Mouse (Mus musculus): ENCODE measurements around the gene Mcrip2. TPM values are rescaled to one million over a fixed set of nuclear protein-coding genes. Genes with fewer than 3 reads are reported as not detected.

The Mcrip2 gene
- total and polyA plus RNA-seq, 3 experiments: 234 to 288 (median 254) TPM

- H3K36me3 ChIP-seq (ENCODE audit: control insufficient read depth, insufficient read depth, low read length): no peaks in the 10 kb centered on the region
- H3K27ac ChIP-seq: no peak overlapping the region
- H3K27me3 ChIP-seq (ENCODE audit: control insufficient read depth, insufficient read depth, low read length): no peaks in the 10 kb centered on the region
- no peak for DNase-seq
- H3K79me2 ChIP-seq (replicated peaks; ENCODE audit: control insufficient read depth, insufficient read depth, low read length): no peaks in the 10 kb centered on the region
- H3K4me3 ChIP-seq: peak overlapping the region; percentile 82
- intact Hi-C loops (cut with DNase I): no loop called here
- WGBS: 68% methylated on average over 10 of the region's 10 CpGs
- TF ChIP-seq POLR2A (IDR thresholded peaks at IDR 0.05; ENCODE audit: insufficient read depth, low read depth, low read length): no peak
- no peak for TF ChIP-seq CTCF (IDR thresholded peaks at IDR 0.05)
- no peak for TF ChIP-seq EP300 (IDR thresholded peaks at IDR 0.05; ENCODE audit: insufficient read depth, low read depth, low read length)
- no peak overlapping the region for H3K9ac ChIP-seq (ENCODE audit: low read depth, low read length)
- peaks cover 6% of the 10 kb centered on the region; the same call in 1 of the 2 replicates for H3K4me1 ChIP-seq (ENCODE audit: control insufficient read depth, insufficient read depth, low read length)
These were observed 7.9 kb upstream of the Mcrip2 start for GRCm38 (mm10) chr17:25876347-25876915.

- no peaks in the 10 kb centered on the region for H3K79me2 ChIP-seq (replicated peaks; ENCODE audit: control insufficient read depth, insufficient read depth, low read length)
- H3K4me1 ChIP-seq (ENCODE audit: control insufficient read depth, insufficient read depth, low read length): peaks cover 6% of the 10 kb centered on the region; the same call in 1 of the 2 replicates
- intact Hi-C loops (cut with DNase I): no loop called here
- H3K27me3 ChIP-seq (ENCODE audit: control insufficient read depth, insufficient read depth, low read length): no peaks in the 10 kb centered on the region
- H3K4me3 ChIP-seq: peak overlapping the region; percentile 82
- H3K9ac ChIP-seq (ENCODE audit: low read depth, low read length): peak overlapping the region; percentile 82
- DNase-seq: peak; percentile 89 to 92
- no peaks in the 10 kb centered on the region for H3K36me3 ChIP-seq (ENCODE audit: control insufficient read depth, insufficient read depth, low read length)
- WGBS: 1% methylated on average over 59 of the region's 59 CpGs
- peak overlapping the region; percentile 91 for H3K27ac ChIP-seq
- peak; percentile 90 for TF ChIP-seq POLR2A (IDR thresholded peaks at IDR 0.05; ENCODE audit: insufficient read depth, low read depth, low read length)
- 0 out of 2 replicates have a peak, but pooled peaks have one; percentile 54 for TF ChIP-seq EP300 (IDR thresholded peaks at IDR 0.05; ENCODE audit: insufficient read depth, low read depth, low read length)
- peak; percentile 35 for TF ChIP-seq CTCF (IDR thresholded peaks at IDR 0.05)
These were observed 6.9 kb upstream of the Mcrip2 start for GRCm38 (mm10) chr17:25875171-25876136.

- TF ChIP-seq POLR2A (IDR thresholded peaks at IDR 0.05; ENCODE audit: insufficient read depth, low read depth, low read length) (no peak), EP300 (IDR thresholded peaks at IDR 0.05; ENCODE audit: insufficient read depth, low read depth, low read length) (peak; percentile 82), CTCF (IDR thresholded peaks at IDR 0.05) (peak; percentile 50; the same call in 1 of the 2 replicates)
- Histone ChIP-seq H3K36me3 (ENCODE audit: control insufficient read depth, insufficient read depth, low read length) (no peaks in the 10 kb centered on the region), H3K9ac (ENCODE audit: low read depth, low read length) (peak within 1 kb of the TSS; percentile 82), H3K27me3 (ENCODE audit: control insufficient read depth, insufficient read depth, low read length) (no peaks in the 10 kb centered on the region), H3K27ac (peak within 1 kb of the TSS; percentile 91), H3K4me1 (ENCODE audit: control insufficient read depth, insufficient read depth, low read length) (peaks cover 6% of the 10 kb centered on the region; the same call in 1 of the 2 replicates), H3K4me3 (peak within 1 kb of the TSS; percentile 82), H3K79me2 (replicated peaks; ENCODE audit: control insufficient read depth, insufficient read depth, low read length) (no peaks in the 10 kb centered on the region)
- under 1% methylated on average over 25 of the region's 25 CpGs for WGBS
- intact Hi-C loops (cut with DNase I): no loop called here
- peak; percentile 92 to 95 for DNase-seq
These were observed 6.2 kb upstream of the Mcrip2 start, which contains the start of gene Mettl26 for GRCm38 (mm10) chr17:25874721-25875170. Gene Mettl26, plus strand, starts transcription at chr17:25875074.

- Histone ChIP-seq H3K4me1 (ENCODE audit: control insufficient read depth, insufficient read depth, low read length) (peaks cover 6% of the 10 kb centered on the region; the same call in 1 of the 2 replicates), H3K27me3 (ENCODE audit: control insufficient read depth, insufficient read depth, low read length) (no peaks in the 10 kb centered on the region), H3K9ac (ENCODE audit: low read depth, low read length) (peak overlapping the region; percentile 65), H3K27ac (peak overlapping the region; percentile 91), H3K36me3 (ENCODE audit: control insufficient read depth, insufficient read depth, low read length) (no peaks in the 10 kb centered on the region), H3K79me2 (replicated peaks; ENCODE audit: control insufficient read depth, insufficient read depth, low read length) (no peaks in the 10 kb centered on the region), H3K4me3 (peak overlapping the region; percentile 82)
- 19% methylated on average over 14 of the region's 14 CpGs for WGBS
- intact Hi-C loops (cut with DNase I): no loop called here
- TF ChIP-seq POLR2A (IDR thresholded peaks at IDR 0.05; ENCODE audit: insufficient read depth, low read depth, low read length) (no peak), EP300 (IDR thresholded peaks at IDR 0.05; ENCODE audit: insufficient read depth, low read depth, low read length) (no peak), CTCF (IDR thresholded peaks at IDR 0.05) (no peak)
- no peak for DNase-seq
These were observed 5.7 kb upstream of the Mcrip2 start for GRCm38 (mm10) chr17:25874148-25874720.

GRCm38 (mm10) chr17:25873405-25874147 is 5.0 kb upstream of the Mcrip2 start:
- H3K79me2 ChIP-seq (replicated peaks; ENCODE audit: control insufficient read depth, insufficient read depth, low read length): no peaks in the 10 kb centered on the region
- H3K27me3 ChIP-seq (ENCODE audit: control insufficient read depth, insufficient read depth, low read length): no peaks in the 10 kb centered on the region
- H3K27ac ChIP-seq: no peak overlapping the region
- H3K4me3 ChIP-seq: no peak overlapping the region
- 78% methylated on average over 11 of the region's 11 CpGs for WGBS
- TF ChIP-seq POLR2A (IDR thresholded peaks at IDR 0.05; ENCODE audit: insufficient read depth, low read depth, low read length): no peak
- TF ChIP-seq EP300 (IDR thresholded peaks at IDR 0.05; ENCODE audit: insufficient read depth, low read depth, low read length): no peak
- TF ChIP-seq CTCF (IDR thresholded peaks at IDR 0.05): no peak
- no peak for DNase-seq
- no peaks in the 10 kb centered on the region for H3K36me3 ChIP-seq (ENCODE audit: control insufficient read depth, insufficient read depth, low read length)
- H3K4me1 ChIP-seq (ENCODE audit: control insufficient read depth, insufficient read depth, low read length): peaks cover 9% of the 10 kb centered on the region
- H3K9ac ChIP-seq (ENCODE audit: low read depth, low read length): no peak overlapping the region
- intact Hi-C loops (cut with DNase I): no loop called here
